Mouse (Mus musculus) cortical plate, adult 2 months (tissue): ENCODE results near the gene Arhgef25.

ENCODE experiments used
- CTCF ChIP-seq: fragments of 200-500 bp; IDR thresholded peaks from 2 replicates; pipeline ENCODE4 v1.5.1; 2011; ENCODE audit warnings: mild to moderate bottlenecking, control low read depth, low read length; ENCODE audit not compliant: insufficient read depth; ENCODE audit errors: extremely low read depth
- POLR2A ChIP-seq: fragments of 200-500 bp; IDR thresholded peaks from 2 replicates; pipeline ENCODE4 v1.6.1; 2011; ENCODE audit warnings: mild to moderate bottlenecking, low read length, control low read depth; ENCODE audit not compliant: insufficient read depth; ENCODE audit errors: extremely low read depth

GRCm38 (mm10) chr10:127211414-127211854 is 21.6 kb upstream of the Arhgef25 start, which contains the start of gene Pip4k2c:
- TF ChIP-seq POLR2A (peak; percentile 72), CTCF (no peak)
